Mouse (Mus musculus) myocyte (in vitro differentiated cells): ENCODE measurements around the gene Tor3a. TPM values are rescaled to one million over a fixed set of nuclear protein-coding genes. Genes with fewer than 3 reads are reported as not detected.
A peak's percentile ranks its signal among the peaks of the same experiment; 100 is the strongest.

Experiments used
- H3K27me3 ChIP-seq: one replicate; pipeline ENCODE4 v1.6.1; 2011; ENCODE audit not compliant: control insufficient read depth, insufficient read depth, insufficient read length
- H3K36me3 ChIP-seq: one replicate; pipeline ENCODE4 v1.6.1; 2011; ENCODE audit not compliant: control insufficient read depth, insufficient read depth
- H3K4me2 ChIP-seq: one replicate; pipeline ENCODE4 v1.6.1; 2011; ENCODE audit warnings: low read depth, control low read depth
- H3K4me3 ChIP-seq: one replicate; pipeline ENCODE4 v1.5.1; 2011; ENCODE audit warnings: mild to moderate bottlenecking, control low read depth, moderate library complexity
- H3K79me2 ChIP-seq: one replicate; pipeline ENCODE4 v1.6.1; 2011; ENCODE audit not compliant: control insufficient read depth, insufficient read depth
- H3ac ChIP-seq: one replicate; pipeline ENCODE4 v1.6.1; 2011; ENCODE audit not compliant: control insufficient read depth, insufficient read length
- CEBPB ChIP-seq: IDR thresholded peaks from 2 replicates; pipeline ENCODE4 v1.6.1; 2011; ENCODE audit warnings: mild to moderate bottlenecking, moderate library complexity; ENCODE audit not compliant: poor library complexity, insufficient read depth, severe bottlenecking
- E2F4 ChIP-seq: IDR thresholded peaks from one replicate; pipeline ENCODE4 v1.6.1; 2011; ENCODE audit warnings: mild to moderate bottlenecking, control low read depth, moderate library complexity; ENCODE audit not compliant: insufficient read depth
- MAX ChIP-seq: IDR thresholded peaks from one replicate; pipeline ENCODE4 v1.6.1; 2011; ENCODE audit warnings: low read depth, mild to moderate bottlenecking, control low read depth
- MYOD1 ChIP-seq, 3 experiments: IDR thresholded peaks; one replicate each; pipeline ENCODE4 v1.6.1; 2011; ENCODE audit warnings: control low read depth in 2 of 3, low read depth in 2 of 3, mild to moderate bottlenecking in 2 of 3, moderate library complexity in 1 of 3; ENCODE audit not compliant: insufficient read length in 2 of 3, control insufficient read depth in 1 of 3
- MYOG ChIP-seq, 3 experiments: IDR thresholded peaks; one replicate each; pipeline ENCODE4 v1.6.1; 2011; ENCODE audit warnings: control low read depth in 2 of 3, low read depth in 2 of 3, mild to moderate bottlenecking in 2 of 3; ENCODE audit not compliant: insufficient read length in 2 of 3, control insufficient read depth in 1 of 3, insufficient read depth in 1 of 3
- POLR2A ChIP-seq: IDR thresholded peaks from one replicate; pipeline ENCODE4 v1.6.1; 2011; ENCODE audit warnings: low read depth, mild to moderate bottlenecking, control low read depth, moderate library complexity; ENCODE audit not compliant: insufficient read length
- POLR2AphosphoS2 ChIP-seq: IDR thresholded peaks from one replicate; pipeline ENCODE4 v1.6.1; 2011; ENCODE audit warnings: low read depth, control low read depth; ENCODE audit not compliant: insufficient read length
- REST ChIP-seq: IDR thresholded peaks from one replicate; pipeline ENCODE4 v1.6.1; 2011; ENCODE audit warnings: mild to moderate bottlenecking, control low read depth, moderate library complexity; ENCODE audit not compliant: insufficient read depth, insufficient read length
- SRF ChIP-seq: IDR thresholded peaks from one replicate; pipeline ENCODE4 v1.6.1; 2011; ENCODE audit warnings: low read depth; ENCODE audit not compliant: control insufficient read depth, insufficient read length
- TCF12 ChIP-seq: IDR thresholded peaks from one replicate; pipeline ENCODE4 v1.6.1; 2011; ENCODE audit warnings: mild to moderate bottlenecking, control low read depth; ENCODE audit not compliant: poor library complexity, insufficient read depth, severe bottlenecking
- TCF3 ChIP-seq: IDR thresholded peaks from one replicate; pipeline ENCODE4 v1.6.1; 2011; ENCODE audit warnings: low read depth, control low read depth; ENCODE audit not compliant: insufficient read length
- USF1 ChIP-seq: IDR thresholded peaks from one replicate; pipeline ENCODE4 v1.6.1; 2011; ENCODE audit warnings: low read depth, mild to moderate bottlenecking, control low read depth, moderate library complexity
- polyA plus RNA-seq: library from polyadenylated mRNA; unstranded; fragments of >200 nt; fragmentation: generic; extraction: Trizol; gene quantifications from one replicate; pipeline ENCODE4 v1.2.1, GENCODE M21; 2012; ENCODE audit warnings: missing spikeins

Gene Tor3a
- polyA plus RNA-seq, 1 experiment = 45.9 TPM

GRCm38 (mm10) chr1:156657523-156657922, 16.6 kb downstream of the Tor3a start:
- Histone ChIP-seq H3K27me3 (no peaks in the 10 kb centered on the region), H3K4me2 (no peak overlapping the region), H3K36me3 (peaks cover 28% of the 10 kb centered on the region), H3K4me3 (no peak overlapping the region), H3K79me2 (no peaks in the 10 kb centered on the region), H3ac (no peak overlapping the region)
- TF ChIP-seq SRF (no peak), TCF3 (no peak), POLR2A (no peak), MYOG (IDR thresholded peaks at IDR 0.05; ENCODE audit: control insufficient read depth in 1 of 3, insufficient read depth in 1 of 3, insufficient read length in 2 of 3, low read depth in 2 of 3) (peak in 1 of 3 experiments; percentile 59), TCF12 (no peak), E2F4 (no peak), MAX (no peak), USF1 (no peak), POLR2AphosphoS2 (peak; percentile 30), CEBPB (no peak), MYOD1 (IDR thresholded peaks at IDR 0.05; ENCODE audit: control insufficient read depth in 1 of 3, insufficient read length in 2 of 3, low read depth in 2 of 3) (peak in 1 of 3 experiments; percentile 50), REST (no peak)

- TF ChIP-seq MYOG (IDR thresholded peaks at IDR 0.05; ENCODE audit: control insufficient read depth in 1 of 3, insufficient read depth in 1 of 3, insufficient read length in 2 of 3, low read depth in 2 of 3) = no peak
- TF ChIP-seq POLR2AphosphoS2 = peak; percentile 44
- no peaks in the 10 kb centered on the region for H3K79me2 ChIP-seq
- H3K27me3 ChIP-seq = no peaks in the 10 kb centered on the region
- H3K4me3 ChIP-seq = no peak overlapping the region
- H3K4me2 ChIP-seq = no peak overlapping the region
- H3K36me3 ChIP-seq = peaks cover 28% of the 10 kb centered on the region
- no peak overlapping the region for H3ac ChIP-seq
Measured at GRCm38 (mm10) chr1:156654735-156655530, 19.2 kb downstream of the Tor3a start.

- Histone ChIP-seq H3K36me3 (peaks cover 39% of the 10 kb centered on the region), H3K27me3 (no peaks in the 10 kb centered on the region), H3K79me2 (no peaks in the 10 kb centered on the region), H3ac (no peak overlapping the region), H3K4me3 (no peak overlapping the region), H3K4me2 (no peak overlapping the region)
- no peak for TF ChIP-seq MYOG (IDR thresholded peaks at IDR 0.05; ENCODE audit: control insufficient read depth in 1 of 3, insufficient read depth in 1 of 3, insufficient read length in 2 of 3, low read depth in 2 of 3)
Measured at GRCm38 (mm10) chr1:156652189-156652822, 21.9 kb downstream of the Tor3a start.

GRCm38 (mm10) chr1:156650631-156651030, 23.5 kb downstream of the Tor3a start:
- Histone ChIP-seq H3K4me3 (no peak overlapping the region), H3K4me2 (no peak overlapping the region), H3K27me3 (no peaks in the 10 kb centered on the region), H3K36me3 (peaks cover 30% of the 10 kb centered on the region), H3ac (no peak overlapping the region), H3K79me2 (no peaks in the 10 kb centered on the region)
- peak; percentile 58 for TF ChIP-seq POLR2AphosphoS2
- no peak for TF ChIP-seq MYOG (IDR thresholded peaks at IDR 0.05; ENCODE audit: control insufficient read depth in 1 of 3, insufficient read depth in 1 of 3, insufficient read length in 2 of 3, low read depth in 2 of 3)

- H3K4me2 ChIP-seq = no peak overlapping the region
- no peaks in the 10 kb centered on the region for H3K27me3 ChIP-seq
- peaks cover 30% of the 10 kb centered on the region for H3K36me3 ChIP-seq
- H3K79me2 ChIP-seq = no peaks in the 10 kb centered on the region
- H3K4me3 ChIP-seq = no peak overlapping the region
- TF ChIP-seq REST (no peak), POLR2AphosphoS2 (peak; percentile 17)
- H3ac ChIP-seq = no peak overlapping the region
Measured at GRCm38 (mm10) chr1:156648705-156649104, 25.5 kb downstream of the Tor3a start.

GRCm38 (mm10) chr1:156645971-156646370, 28.2 kb downstream of the Tor3a start:
- TF ChIP-seq MAX (no peak), POLR2AphosphoS2 (no peak), CEBPB (no peak), SRF (no peak), TCF3 (no peak)
- H3K36me3 ChIP-seq = peaks cover 38% of the 10 kb centered on the region

More at GRCm38 (mm10) chr1:156645971-156646370, 28.2 kb downstream of the Tor3a start:
- H3K4me2 ChIP-seq = no peak overlapping the region
- no peaks in the 10 kb centered on the region for H3K27me3 ChIP-seq
- no peaks in the 10 kb centered on the region for H3K79me2 ChIP-seq
- no peak overlapping the region for H3K4me3 ChIP-seq
- H3ac ChIP-seq = no peak overlapping the region
